Mouse (Mus musculus): ENCODE measurements around the gene Heatr5a.
A peak's percentile ranks its signal among the peaks of the same experiment; 100 is the strongest.

The Heatr5a gene

DNA sequence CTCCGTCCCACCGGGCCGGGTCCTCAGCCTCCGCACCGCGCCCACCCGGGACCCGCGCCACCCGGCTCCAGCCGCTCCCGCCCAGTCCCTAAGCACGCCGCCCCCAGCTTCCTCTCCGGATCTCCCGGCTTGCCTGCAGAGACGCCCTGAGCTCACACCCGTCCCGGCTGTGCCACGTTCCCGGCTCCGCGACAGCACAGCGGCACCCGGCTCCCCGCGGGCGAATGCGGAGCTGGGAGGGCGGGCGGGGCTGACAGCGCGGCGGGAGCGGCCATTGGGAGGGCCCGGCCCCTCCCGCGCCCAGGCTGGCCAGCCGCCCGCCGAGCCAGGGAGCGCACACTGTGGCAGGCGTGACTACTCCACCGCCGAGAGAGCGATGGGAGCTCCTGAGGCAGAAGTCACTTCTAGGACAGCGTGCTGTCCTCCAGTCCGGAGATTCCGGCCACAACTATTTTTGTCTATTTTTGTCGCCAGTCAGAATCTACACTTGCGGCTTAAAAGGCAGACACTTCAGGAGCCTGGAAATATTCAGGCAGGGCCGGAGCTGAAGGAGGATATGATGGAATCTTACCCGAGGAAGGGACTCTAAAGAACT lies at the start of gene Heatr5a:
Gene Heatr5a (minus strand): TSS at position 252 of the 595 bp plus-strand sequence.
- peak; percentile 68 to 78 for DNase-seq (ENCODE audit: low read depth in 2 of 2, low spot score in 2 of 2)

DNA sequence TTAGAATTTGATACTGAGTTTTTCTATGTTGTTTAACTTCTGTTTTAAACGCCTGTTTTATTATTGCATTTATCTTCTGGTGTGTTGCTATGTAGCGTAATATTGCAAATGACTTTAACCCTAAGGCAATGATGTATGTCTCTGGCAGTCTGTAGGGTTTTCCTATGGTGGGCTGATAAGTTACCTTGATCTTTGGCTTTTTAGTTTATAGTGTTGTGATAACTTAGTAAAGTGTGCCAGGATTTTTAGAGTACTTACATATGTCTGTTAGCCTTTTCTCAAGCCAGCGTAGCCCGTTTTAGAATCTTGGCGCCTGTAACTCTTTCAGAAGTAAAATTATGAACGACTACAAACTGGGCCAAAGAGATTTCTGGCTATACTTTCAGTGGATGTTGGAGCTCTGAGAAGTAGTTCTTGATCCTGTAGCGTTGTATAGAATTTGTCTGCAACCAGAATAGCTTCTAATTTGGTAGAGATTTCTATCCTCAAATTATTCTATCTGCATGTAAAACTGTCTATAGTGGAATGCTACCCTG lies 43.4 kb upstream of the Heatr5a start:
- no peak for DNase-seq (ENCODE audit: low read depth in 2 of 2, low spot score in 2 of 2)

DNA sequence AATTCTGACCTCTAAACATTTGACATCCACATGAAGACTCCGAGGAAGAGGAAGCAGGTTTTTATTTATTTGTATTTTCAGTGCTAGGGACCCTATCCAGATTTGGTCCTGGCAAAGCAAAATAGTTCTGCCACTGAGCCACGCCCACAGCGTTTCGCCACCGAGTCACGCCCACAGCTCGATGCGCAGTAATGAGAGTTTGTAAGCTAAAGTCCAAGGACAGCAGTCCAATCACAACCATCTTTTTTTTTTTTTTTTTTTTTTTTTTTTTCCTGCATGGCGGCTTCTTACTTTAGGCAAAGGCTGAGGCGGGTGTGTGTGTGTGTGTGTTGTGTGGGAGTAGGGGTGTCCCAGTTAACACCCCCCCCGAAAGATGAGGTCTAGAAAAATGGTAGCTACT lies 42.9 kb upstream of the Heatr5a start:
- DNase-seq (ENCODE audit: low read depth in 2 of 2, low spot score in 2 of 2): no peak

DNA sequence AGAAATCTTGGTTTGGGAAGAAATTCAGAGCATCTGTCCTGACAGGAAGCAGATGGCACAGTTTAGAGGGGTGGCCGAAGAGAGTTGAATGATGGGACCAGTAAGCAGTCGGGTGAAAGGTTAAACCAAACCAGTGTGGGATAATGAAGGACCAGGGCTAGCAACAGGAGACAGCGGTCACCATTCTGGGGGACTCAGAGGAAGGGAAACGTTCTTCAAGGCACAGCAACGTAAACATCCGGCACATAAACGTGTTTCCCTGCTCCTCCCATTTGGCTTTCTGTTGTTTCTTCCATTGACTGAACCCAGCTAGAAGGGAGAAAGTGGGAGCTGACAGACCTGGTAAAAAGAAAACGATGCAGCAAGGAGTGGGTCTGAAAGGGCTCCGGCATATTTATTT lies 42.2 kb upstream of the Heatr5a start:
- no peak for DNase-seq (ENCODE audit: low read depth in 2 of 2, low spot score in 2 of 2)

DNA sequence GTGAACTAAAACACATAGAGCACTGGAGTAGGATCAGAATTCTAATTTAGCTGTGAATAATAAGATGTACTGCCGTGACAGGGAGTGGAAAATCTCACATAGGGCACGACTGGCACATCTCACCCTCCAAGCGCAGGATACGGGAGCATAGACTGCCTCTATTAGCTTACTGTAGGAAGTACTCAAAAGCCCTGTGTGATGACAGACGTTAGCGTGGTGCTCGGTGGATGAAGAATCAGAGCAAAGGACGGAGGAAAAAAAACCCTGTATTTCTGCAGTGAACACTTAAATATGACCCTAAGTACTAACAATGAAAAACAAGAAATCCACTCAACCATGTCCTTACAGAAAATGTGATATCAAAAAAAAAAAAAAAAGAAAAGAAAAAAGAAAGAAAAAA lies 41.0 kb upstream of the Heatr5a start:
- no peak for DNase-seq (ENCODE audit: low read depth in 2 of 2, low spot score in 2 of 2)

DNA sequence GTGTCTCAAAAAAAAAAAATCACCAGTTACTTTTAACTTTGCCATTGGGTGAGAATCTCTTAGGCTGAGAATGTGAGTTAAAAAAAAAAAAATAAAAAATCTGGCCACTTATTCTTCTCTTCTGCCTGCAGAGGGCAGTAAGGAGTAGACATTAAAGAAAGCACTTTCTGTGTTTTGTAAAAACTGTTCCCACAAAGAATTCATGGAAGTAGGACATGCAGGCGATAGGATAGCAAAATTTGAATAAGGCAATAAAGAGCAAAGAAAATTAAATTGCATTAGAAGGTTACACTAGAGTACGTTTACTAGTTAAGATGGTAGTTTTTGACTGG lies 39.5 kb upstream of the Heatr5a start:
- no peak for DNase-seq (ENCODE audit: low read depth in 2 of 2, low spot score in 2 of 2)

DNA sequence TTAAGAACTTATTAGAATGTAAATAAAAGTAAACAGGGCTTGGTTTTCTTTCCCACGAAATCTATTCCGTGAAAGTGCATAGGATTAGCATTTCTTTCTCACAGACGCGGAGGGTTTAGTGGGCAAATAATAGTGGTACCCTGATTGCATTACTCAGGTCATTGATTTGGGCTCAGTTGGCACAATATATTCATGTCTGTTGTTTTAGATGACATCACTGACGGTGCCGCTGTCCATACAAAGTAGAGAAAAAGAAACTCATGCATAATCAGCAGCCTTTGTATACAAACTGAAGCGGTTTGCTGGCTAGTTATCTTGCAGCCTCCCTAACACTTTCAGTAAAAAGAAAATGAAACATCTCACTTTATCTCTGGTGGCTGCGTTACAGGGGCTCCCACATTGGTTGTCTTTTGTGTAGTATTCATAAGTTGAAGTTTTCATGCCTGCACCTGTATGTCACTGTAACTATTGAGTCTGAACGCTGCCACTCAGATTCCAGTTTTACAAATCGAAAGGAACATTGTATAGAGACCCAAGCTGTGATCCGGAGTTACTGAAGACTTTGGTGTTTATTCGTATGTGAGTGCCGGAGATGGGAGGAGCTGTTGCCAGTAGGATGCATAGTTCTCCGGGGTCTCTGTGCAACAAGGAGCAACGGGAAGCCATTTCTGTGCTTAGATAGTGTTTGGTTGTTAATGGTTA lies 39.0 kb upstream of the Heatr5a start:
- DNase-seq (ENCODE audit: low read depth in 2 of 2, low spot score in 2 of 2): no peak

DNA sequence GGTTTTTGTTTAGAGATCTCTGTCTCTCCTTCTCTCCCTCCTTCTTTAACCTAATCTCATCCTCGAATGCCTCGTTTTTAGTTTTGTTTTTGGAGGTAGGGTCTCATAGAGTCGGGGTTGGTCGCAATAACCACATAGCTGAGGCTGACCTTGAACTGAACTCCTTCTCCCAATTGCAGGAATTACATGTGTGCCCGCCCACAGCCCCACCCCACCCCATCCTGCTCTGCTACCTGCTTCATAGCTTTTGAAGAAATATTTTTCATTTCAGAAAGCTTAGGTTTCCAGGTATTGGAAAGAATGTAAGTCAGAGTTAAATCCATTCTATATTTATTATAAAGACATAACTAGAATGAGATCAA lies 35.5 kb upstream of the Heatr5a start:
- no peak for DNase-seq (ENCODE audit: low read depth in 2 of 2, low spot score in 2 of 2)

DNA sequence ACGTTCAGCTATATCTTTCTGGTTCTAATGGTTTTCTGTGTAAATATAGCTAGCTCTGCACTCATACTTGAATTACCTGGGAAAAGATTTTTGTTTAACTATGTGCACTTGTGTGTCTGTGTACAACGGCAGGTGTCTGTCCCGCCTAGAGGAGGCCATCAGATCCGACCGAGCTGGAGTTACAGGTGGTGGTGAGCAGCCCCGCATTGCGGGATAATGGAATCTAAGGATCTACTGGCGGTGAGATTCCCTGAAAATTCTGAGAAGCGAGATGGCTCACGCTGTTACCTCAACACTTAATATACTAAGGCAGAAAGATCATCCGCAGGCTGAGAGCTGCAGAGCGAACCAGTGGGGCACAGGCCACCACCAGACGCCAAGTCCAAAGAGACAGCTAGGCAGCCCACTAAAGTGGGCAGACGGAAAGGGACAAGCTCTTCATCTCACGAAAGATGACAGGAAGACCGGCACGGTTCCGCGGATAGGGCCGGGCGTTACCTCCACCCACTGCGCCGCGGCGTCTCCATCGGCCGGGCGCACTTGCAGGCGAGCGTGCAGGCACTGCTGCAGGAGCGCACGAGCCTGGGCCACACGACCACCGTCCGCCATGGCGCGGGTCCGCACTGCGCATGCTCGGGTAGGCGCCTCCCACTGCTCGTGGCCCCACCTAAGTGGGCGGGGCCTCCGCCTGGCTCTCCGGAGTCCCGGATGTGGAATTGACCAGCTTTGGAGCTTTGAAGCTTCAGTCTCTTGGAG lies 34.9 kb upstream of the Heatr5a start, which contains the start of gene Dtd2:
Gene Dtd2 (minus strand): TSS at position 625 of the 756 bp plus-strand sequence.
- DNase-seq (ENCODE audit: low read depth in 2 of 2, low spot score in 2 of 2): peak; percentile 91 to 93

DNA sequence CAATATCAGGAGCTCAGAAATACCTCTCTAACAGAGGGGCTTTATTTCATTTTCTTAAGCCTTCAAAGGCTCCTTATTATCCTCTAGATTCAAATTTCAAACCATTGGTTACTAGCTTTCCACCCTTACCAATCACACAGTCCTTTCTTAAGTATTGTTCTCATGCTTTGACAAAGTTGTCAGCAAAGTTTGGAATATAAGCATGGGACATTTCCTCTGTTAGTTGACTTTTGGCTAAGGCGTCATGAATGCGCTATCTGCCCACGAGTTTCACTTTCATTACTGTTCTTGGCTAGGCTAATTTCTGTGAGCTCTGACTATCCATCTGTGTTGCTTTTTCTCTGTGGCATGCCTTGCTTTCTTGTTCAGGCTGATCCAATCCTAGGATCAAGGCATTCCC lies 31.6 kb upstream of the Heatr5a start:
- no peak for DNase-seq (ENCODE audit: low read depth in 2 of 2, low spot score in 2 of 2)

DNA sequence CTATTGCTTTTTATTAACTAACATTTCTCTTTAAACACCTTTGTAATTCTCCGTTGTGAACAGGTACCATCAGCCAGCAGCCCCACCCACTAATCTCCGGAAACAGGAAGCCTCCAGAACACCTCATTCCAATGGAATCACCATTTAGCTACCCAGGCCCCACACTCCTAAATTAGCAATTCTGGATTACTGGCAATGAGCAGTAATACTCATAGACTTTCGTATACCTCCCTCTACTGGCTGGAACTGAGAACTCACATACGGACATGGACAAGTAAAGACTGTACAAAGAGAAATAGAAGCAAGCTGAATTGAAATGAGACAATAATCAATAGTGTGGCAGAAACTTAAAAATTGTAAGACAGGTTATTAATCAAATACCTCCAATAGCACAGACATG lies 30.4 kb upstream of the Heatr5a start:
- peak; percentile 58 to 74 for DNase-seq (ENCODE audit: low read depth in 2 of 2, low spot score in 2 of 2)

DNA sequence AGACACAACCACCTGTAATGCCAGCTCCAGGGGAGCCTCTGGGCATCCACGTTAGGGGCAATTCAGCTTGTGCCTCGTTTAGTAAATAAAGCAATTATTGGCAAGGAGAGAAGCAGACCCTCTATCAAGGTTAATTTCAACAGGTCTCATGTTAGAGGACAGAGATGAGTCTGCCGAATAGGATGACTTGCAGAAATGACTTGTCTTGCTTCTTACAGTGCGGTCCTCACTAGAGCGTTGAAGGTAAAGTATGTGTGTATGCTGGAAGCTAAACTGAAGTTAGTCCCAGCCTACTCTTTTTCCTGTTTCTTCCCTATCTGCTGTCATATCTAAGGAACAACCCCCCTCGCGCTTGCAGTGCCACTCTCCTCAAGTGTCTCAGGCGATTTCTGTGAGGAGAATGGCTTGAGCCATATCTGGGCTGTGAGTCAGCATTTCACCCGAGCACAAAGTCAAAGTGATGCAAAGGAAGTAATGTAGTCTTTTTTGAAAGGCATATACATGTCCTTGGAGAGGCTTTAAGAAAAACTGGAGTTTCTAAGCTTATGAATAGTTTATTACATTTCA lies 27.3 kb upstream of the Heatr5a start:
- DNase-seq (ENCODE audit: low read depth in 2 of 2, low spot score in 2 of 2): no peak

DNA sequence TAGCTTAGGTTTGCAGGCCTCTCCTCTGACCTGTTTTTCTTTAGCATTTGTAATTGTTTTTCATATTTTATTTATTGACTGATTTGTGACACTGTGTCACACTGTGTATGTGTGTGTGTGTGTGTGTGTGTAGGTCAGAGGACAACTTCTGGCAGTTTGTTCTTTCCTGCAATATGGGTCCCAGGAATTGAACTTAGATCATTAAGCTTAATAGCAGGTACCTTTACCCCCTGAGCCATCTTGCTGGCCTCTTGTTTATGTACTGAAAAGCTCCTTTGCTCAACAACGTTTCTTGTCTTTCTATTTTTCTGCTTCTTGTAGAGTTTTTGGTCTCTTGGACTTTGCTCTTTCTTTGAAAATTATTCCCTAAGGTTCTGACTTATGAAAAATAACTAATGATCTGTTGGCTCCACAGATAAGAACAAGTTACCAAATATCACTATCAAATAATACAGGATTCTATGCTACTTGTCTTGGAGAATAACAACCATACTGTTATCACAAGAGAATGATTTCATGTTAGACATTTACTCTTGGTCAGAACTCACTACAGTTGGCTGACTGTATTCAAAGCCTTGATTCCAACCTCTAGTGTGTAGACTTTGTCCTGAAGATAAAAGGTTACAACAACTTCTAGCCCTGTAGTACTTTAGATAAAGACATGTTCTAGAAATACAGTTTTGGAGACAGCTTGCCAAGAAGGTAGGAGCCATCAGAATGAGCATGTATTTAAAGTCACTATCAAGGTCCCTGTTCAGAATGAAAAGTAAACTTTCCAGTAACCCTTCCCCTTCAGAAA lies 24.8 kb upstream of the Heatr5a start:
- no peak for DNase-seq (ENCODE audit: low read depth in 2 of 2, low spot score in 2 of 2)

DNA sequence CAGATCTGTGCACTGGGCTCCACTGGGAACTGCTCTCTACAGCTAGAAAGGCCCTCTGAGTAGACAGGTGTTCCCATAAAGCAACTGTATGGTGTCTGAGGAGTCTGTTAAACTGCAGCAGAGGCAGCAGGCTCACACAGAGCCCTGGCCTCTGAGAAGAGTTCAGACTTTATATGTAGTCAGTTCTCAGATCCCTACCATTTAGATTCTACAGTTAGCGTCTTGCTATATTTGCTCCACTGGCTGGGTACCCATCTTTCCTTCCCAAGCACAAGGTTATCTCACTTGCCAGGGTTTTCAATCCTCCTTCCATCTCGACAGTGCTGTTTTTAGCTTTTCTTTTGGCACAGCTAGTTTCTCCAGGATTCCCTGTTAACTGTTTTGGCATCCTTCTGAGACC lies 19.5 kb upstream of the Heatr5a start:
- no peak for DNase-seq (ENCODE audit: low read depth in 2 of 2, low spot score in 2 of 2)

DNA sequence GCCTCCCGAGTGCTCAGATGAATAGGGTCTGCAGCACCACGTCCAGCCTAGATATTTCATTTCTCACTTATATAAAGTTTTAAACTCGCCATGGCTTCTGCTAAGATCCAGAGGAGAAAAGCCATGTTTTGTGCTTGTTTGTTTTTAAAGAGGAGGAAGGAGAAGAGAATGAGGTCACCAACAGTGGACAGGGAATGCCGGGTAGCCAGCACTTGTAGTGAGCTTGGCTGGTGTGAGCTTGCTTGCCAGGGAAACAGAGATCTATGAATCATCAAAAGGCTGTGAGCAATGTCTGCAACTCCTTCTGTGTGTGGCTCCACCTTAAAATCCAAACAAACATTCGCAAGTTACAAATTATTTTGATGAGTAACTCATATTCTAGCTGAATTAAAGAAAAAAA lies 17.4 kb upstream of the Heatr5a start:
- no peak for DNase-seq (ENCODE audit: low read depth in 2 of 2, low spot score in 2 of 2)

DNA sequence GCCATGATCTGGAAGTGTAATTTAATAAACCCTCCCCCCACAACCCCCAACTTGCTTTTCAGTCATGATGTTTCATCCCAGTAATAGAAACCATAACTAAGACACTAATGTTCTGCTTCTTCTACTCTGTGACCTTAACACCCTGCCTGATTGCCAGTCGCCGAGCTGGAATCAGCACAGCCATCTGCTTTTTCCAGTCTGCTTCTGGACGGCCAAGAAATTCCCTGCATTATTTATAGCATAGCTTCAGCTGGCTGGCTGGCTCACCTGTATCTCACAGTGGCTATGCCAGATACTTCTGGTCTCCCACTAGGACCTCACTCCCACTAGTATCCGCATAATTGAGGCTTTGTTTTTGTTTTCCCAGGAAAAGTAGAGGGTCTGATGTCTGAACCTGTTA lies 14.7 kb upstream of the Heatr5a start:
- no peak for DNase-seq (ENCODE audit: low read depth in 2 of 2, low spot score in 2 of 2)

DNA sequence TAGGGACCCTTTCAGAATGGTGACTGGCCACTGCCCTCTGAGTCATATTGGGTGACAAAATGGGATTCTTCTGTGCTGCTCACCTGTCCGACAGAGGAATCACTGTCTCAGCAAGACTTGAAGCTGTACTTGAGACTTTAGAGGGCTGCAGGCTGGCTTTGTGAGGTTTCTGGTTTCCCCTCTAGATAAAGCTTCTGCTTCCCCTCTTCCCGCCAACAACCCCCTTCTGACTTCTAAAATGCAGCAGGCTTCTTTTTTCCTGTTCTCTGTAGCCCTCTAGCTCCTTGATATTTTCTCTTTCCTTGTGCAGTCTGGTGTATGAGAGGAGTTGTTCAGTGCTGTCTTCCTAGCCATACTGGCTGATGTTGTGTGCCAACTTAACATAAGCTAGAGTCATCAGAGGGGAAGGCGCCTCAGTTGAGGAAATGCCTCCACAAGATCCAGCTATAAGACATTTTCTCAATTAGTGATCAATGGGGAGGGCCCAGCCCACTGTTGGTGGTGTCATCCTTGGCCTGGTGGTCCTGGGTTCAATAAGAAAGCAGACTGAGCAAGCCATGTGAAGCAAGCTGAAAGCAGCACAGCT lies 14.1 kb upstream of the Heatr5a start:
- no peak for DNase-seq (ENCODE audit: low read depth in 2 of 2, low spot score in 2 of 2)

DNA sequence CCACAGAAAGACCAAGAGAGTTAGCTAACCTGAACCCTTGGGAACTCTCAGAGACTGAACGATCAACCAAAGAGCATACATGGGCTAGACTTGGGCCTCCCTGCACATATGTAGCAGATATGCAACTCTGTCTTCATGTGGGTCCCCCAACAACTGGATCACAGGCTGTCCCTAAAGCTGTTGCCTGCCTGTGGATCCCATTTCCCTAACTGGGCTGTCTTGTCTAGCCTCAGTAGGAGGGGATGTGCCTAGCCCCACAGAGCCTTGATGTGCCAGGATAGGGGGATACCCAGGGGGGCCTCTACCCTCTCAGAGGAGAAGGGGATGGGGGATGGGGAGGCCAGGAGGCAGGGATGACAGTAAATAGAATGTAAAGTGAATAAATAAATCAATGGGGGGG lies 12.5 kb upstream of the Heatr5a start:
- DNase-seq (ENCODE audit: low read depth in 2 of 2, low spot score in 2 of 2): no peak

DNA sequence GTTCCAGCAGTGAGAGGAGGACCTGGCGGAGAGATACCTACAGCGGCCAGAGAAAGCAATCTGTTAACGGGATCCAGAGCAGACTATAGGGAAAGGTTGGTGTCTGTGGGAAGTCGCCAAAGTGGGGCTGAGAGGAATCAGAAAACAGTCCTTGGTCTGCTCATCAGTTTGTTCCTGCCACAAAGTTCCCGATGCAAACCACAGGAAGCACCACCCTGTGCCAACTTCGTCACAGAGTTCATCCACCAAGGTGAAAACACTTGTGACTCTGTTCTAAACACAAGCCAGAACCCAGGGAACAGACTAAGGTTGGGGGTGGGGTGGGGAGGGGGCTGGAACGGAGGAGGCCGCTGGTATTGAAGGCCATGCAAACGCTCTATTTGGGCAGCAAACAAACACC lies 5.4 kb upstream of the Heatr5a start:
- peak; percentile 47 to 58 for DNase-seq (ENCODE audit: low read depth in 2 of 2, low spot score in 2 of 2)

DNA sequence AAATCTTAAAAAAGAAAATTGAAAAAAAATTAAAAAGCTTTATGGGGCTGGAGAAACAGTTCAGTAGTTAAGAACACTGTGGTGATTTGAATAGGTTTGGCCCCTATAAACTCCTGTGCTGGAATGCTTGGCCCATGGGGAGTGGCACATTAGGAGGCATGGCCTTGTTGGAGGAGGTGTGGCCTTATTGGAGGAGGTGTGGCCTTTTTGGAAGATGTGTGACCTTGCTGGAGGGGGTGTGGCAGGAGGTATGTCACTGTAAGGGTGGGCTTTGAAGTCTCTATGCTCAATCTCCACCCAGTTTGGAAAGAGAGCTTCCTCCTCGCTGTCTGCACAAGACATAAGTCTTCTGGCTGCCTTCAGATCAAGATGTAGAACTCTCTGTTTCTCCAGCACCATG lies 3.3 kb upstream of the Heatr5a start:
- DNase-seq (ENCODE audit: low read depth in 2 of 2, low spot score in 2 of 2): no peak

Data from CD8-positive naive resting alpha-beta T cell, adult 2 months (primary cell).